Mouse (Mus musculus): ENCODE measurements around the gene Nckipsd. TPM values are rescaled to one million over a fixed set of nuclear protein-coding genes. Genes with fewer than 3 reads are reported as not detected.

Nckipsd gene
- 12.0 and 13.7 TPM in 2 replicates for total RNA-seq (2014; rRNA removed; ENCODE audit: low replicate concordance)
- 8.8 and 10.0 TPM in 2 replicates for polyA plus RNA-seq (2015; fragmentation: Nextera tagmentation; extraction: Ambion mirVana)

DNA sequence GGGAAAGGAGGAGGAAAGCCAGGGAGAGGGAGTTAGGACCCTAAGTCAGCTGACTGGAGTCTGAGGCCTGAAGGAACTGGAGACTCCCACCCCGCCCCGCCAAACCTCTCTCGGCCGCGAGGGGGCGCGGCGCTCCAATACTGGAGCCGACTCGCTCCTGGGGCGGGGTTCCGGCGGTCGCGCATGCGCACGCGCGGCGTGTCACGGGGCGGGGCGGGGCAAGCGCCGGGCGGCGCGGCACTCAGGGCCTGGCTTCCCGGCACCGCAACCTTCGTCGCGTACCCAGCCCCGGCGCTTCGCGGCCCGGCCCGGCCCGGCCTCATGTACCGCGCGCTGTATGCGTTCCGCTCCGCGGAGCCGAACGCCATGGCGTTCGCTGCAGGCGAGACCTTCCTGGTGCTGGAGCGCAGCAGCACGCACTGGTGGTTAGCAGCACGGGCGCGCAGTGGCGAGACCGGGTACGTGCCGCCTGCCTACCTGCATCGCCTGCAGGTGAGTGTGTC, at the start of gene Nckipsd:
Nckipsd (plus strand) TSS at position 206 of the 503 bp plus-strand sequence.
- under 1% methylated on average over 55 of the region's 62 CpGs for WGBS
- TF ChIP-seq CTCF (IDR thresholded peaks at IDR 0.05; ENCODE audit: low read depth) (peak; percentile 84), EP300 (IDR thresholded peaks at IDR 0.05; ENCODE audit: low read depth) (no peak)
- Histone ChIP-seq H3K36me3 (replicated peaks; ENCODE audit: control insufficient read depth, insufficient read depth, low read length) (peaks cover 59% of the 10 kb centered on the region), H3K9me3 (replicated peaks; ENCODE audit: control insufficient read depth, low read length) (no peaks in the 10 kb centered on the region), H3K4me2 (ENCODE audit: low read depth, low read length) (peak within 1 kb of the TSS; percentile 85), H3K9ac (replicated peaks; ENCODE audit: low read depth, low read length) (peak within 1 kb of the TSS; percentile 70), H3K4me3 (ENCODE audit: low read depth, low read length) (peak within 1 kb of the TSS; percentile 74), H3K27me3 (ENCODE audit: control insufficient read depth, insufficient read depth, low read length) (no peaks in the 10 kb centered on the region), H3K27ac (ENCODE audit: low read depth) (peak within 1 kb of the TSS; percentile 56), H3K4me1 (ENCODE audit: control insufficient read depth, insufficient read depth) (peaks cover 26% of the 10 kb centered on the region)
- DNase-seq (ENCODE audit: low spot score) (peak; percentile 73), ATAC-seq (ENCODE audit: insufficient read depth, low read depth) (peak; percentile 87)

DNA sequence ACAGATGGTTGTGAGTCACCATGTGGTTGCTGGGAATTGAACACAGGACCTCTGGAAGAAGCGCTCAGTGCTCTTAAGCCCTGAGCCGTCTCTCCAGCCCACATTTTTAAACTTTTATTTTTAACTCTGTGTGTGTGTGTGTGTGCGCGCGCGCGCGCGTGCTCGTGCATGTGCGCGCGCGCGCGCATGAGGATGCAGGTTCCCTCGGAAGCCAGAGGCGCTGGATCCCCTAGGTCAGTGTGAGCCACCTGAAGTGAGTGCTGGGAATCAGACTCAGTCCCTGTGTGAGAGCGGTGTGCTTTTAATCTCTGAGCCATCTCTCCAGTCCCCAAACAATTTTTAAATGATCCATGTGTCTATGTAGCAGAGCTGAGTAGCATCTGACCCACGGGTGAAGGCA, 49.0 kb upstream of the Nckipsd start:
- Histone ChIP-seq H3K36me3 (replicated peaks; ENCODE audit: control insufficient read depth, insufficient read depth, low read length) (no peaks in the 10 kb centered on the region), H3K27me3 (ENCODE audit: control insufficient read depth, insufficient read depth, low read length) (no peaks in the 10 kb centered on the region), H3K9ac (replicated peaks; ENCODE audit: low read depth, low read length) (no peak overlapping the region), H3K9me3 (replicated peaks; ENCODE audit: control insufficient read depth, low read length) (no peaks in the 10 kb centered on the region), H3K4me3 (ENCODE audit: low read depth, low read length) (no peak overlapping the region), H3K27ac (ENCODE audit: low read depth) (no peak overlapping the region), H3K4me2 (ENCODE audit: low read depth, low read length) (no peak overlapping the region), H3K4me1 (ENCODE audit: control insufficient read depth, insufficient read depth) (no peaks in the 10 kb centered on the region)
- ATAC-seq (ENCODE audit: insufficient read depth, low read depth) (no peak), DNase-seq (ENCODE audit: low spot score) (no peak)
- 95% methylated on average over 20 of the region's 20 CpGs for WGBS
- TF ChIP-seq CTCF (IDR thresholded peaks at IDR 0.05; ENCODE audit: low read depth) = no peak
- no peak for TF ChIP-seq EP300 (IDR thresholded peaks at IDR 0.05; ENCODE audit: low read depth)

DNA sequence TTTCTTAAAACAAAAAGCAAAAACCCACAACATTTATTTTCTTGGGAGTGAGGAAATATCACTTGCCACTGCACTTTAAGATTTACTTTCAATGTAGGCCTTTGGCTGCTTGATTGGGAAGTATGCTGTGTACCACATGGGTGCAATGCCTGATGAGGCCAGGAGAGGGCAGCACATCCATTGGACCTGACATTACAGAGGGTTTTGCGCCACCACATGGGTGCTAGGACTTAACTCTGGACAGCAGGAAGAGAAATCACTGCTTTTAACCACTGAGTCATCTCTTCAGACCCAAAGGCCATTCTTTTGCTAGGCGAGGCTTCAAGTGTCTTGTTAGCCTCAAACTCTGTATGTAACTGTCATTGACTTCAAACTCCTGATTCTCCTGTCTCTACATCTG, 48.4 kb upstream of the Nckipsd start:
- H3K27me3 ChIP-seq (ENCODE audit: control insufficient read depth, insufficient read depth, low read length) = no peaks in the 10 kb centered on the region
- no peaks in the 10 kb centered on the region for H3K9me3 ChIP-seq (replicated peaks; ENCODE audit: control insufficient read depth, low read length)
- no peak overlapping the region for H3K9ac ChIP-seq (replicated peaks; ENCODE audit: low read depth, low read length)
- no peak overlapping the region for H3K4me3 ChIP-seq (ENCODE audit: low read depth, low read length)
- no peak for ATAC-seq (ENCODE audit: insufficient read depth, low read depth)
- TF ChIP-seq EP300 (IDR thresholded peaks at IDR 0.05; ENCODE audit: low read depth) = no peak
- TF ChIP-seq CTCF (IDR thresholded peaks at IDR 0.05; ENCODE audit: low read depth) = peak; percentile 53
- WGBS = 62% methylated on average over 2 of the region's 2 CpGs
- no peaks in the 10 kb centered on the region for H3K36me3 ChIP-seq (replicated peaks; ENCODE audit: control insufficient read depth, insufficient read depth, low read length)
- DNase-seq (ENCODE audit: low spot score) = no peak
- H3K4me1 ChIP-seq (ENCODE audit: control insufficient read depth, insufficient read depth) = no peaks in the 10 kb centered on the region
- H3K27ac ChIP-seq (ENCODE audit: low read depth) = no peak overlapping the region
- H3K4me2 ChIP-seq (ENCODE audit: low read depth, low read length) = no peak overlapping the region

DNA sequence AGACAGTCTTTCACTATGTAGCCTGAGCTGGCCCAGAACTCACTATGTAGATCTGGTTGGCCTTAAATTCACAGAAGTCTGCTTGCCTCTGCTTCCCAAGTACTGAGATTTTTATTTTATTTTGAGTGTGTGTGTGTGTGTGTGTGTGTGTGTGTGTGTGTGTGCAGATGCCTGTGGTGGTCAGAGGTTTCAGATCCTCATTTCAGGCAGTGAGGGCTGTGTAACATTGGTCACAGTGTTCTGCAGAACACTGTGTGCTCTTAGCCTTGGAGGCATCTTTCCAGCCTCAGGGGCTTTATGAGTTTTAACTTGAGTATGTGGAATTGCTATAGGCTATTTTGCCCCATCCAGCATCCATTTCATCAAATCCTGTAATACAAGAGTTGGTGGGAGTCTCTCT, 46.6 kb upstream of the Nckipsd start:
- ATAC-seq (ENCODE audit: insufficient read depth, low read depth) = no peak
- no peak for TF ChIP-seq CTCF (IDR thresholded peaks at IDR 0.05; ENCODE audit: low read depth)
- no peak for TF ChIP-seq EP300 (IDR thresholded peaks at IDR 0.05; ENCODE audit: low read depth)
- DNase-seq (ENCODE audit: low spot score) = no peak

DNA sequence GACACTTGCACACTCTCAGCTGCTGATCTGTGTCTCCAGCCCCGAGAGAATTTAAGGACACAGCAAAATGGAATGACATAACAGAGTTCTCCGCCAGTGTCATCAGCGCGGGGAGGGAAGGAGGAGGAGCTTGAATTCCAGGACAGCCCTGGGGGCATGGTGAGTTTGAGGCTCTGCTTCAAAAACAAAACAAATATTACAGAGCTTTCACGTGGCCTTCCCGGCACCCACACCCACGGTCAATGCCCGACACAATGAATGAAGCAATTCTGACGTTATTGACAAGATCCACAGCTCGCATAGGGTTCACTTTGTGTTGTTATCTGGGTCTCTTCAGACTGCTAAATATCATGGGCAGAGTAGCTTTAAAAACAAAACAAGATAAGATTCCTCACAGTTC, 43.2 kb upstream of the Nckipsd start:
- H3K36me3 ChIP-seq (replicated peaks; ENCODE audit: control insufficient read depth, insufficient read depth, low read length) = no peaks in the 10 kb centered on the region
- H3K27me3 ChIP-seq (ENCODE audit: control insufficient read depth, insufficient read depth, low read length) = no peaks in the 10 kb centered on the region
- no peak for DNase-seq (ENCODE audit: low spot score)
- H3K4me1 ChIP-seq (ENCODE audit: control insufficient read depth, insufficient read depth) = no peaks in the 10 kb centered on the region
- H3K27ac ChIP-seq (ENCODE audit: low read depth) = no peak overlapping the region
- H3K4me2 ChIP-seq (ENCODE audit: low read depth, low read length) = no peak overlapping the region
- H3K9ac ChIP-seq (replicated peaks; ENCODE audit: low read depth, low read length) = no peak overlapping the region
- no peak overlapping the region for H3K4me3 ChIP-seq (ENCODE audit: low read depth, low read length)
- no peaks in the 10 kb centered on the region for H3K9me3 ChIP-seq (replicated peaks; ENCODE audit: control insufficient read depth, low read length)
- no peak for ATAC-seq (ENCODE audit: insufficient read depth, low read depth)
- TF ChIP-seq CTCF (IDR thresholded peaks at IDR 0.05; ENCODE audit: low read depth) (no peak), EP300 (IDR thresholded peaks at IDR 0.05; ENCODE audit: low read depth) (no peak)
- 56% methylated on average over 10 of the region's 10 CpGs for WGBS

More for the DNA sequence above, 46.6 kb upstream of the Nckipsd start:
- Histone ChIP-seq H3K27me3 (ENCODE audit: control insufficient read depth, insufficient read depth, low read length) (no peaks in the 10 kb centered on the region), H3K4me3 (ENCODE audit: low read depth, low read length) (no peak overlapping the region), H3K4me2 (ENCODE audit: low read depth, low read length) (no peak overlapping the region), H3K4me1 (ENCODE audit: control insufficient read depth, insufficient read depth) (no peaks in the 10 kb centered on the region), H3K9ac (replicated peaks; ENCODE audit: low read depth, low read length) (no peak overlapping the region), H3K27ac (ENCODE audit: low read depth) (no peak overlapping the region), H3K36me3 (replicated peaks; ENCODE audit: control insufficient read depth, insufficient read depth, low read length) (no peaks in the 10 kb centered on the region), H3K9me3 (replicated peaks; ENCODE audit: control insufficient read depth, low read length) (no peaks in the 10 kb centered on the region)

DNA sequence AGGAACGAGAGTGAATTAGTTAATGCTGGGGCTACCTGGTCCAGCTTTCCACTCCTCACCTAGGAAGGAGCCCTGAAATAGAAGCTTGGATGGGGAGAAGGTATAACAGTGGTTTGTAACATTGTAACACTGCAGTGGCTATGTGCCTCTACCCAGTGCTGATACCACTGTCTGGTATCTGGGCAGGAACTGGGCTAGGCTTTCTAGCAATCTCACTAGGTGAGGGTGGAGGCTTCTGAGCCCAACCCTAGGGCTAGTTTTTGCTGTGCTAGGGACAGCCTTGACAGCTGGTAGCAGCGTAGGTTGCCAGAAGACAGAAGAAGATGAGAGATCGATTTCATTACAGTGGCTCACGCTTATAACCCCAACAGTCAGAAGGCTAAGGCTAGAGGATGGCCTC, 31.6 kb upstream of the Nckipsd start:
- WGBS = 81% methylated on average over 4 of the region's 4 CpGs

More for the DNA sequence above, 31.6 kb upstream of the Nckipsd start:
- TF ChIP-seq EP300 (IDR thresholded peaks at IDR 0.05; ENCODE audit: low read depth) = no peak
- no peak for TF ChIP-seq CTCF (IDR thresholded peaks at IDR 0.05; ENCODE audit: low read depth)
- H3K4me1 ChIP-seq (ENCODE audit: control insufficient read depth, insufficient read depth) = no peaks in the 10 kb centered on the region; the same call in 1 of the 2 replicates
- H3K27me3 ChIP-seq (ENCODE audit: control insufficient read depth, insufficient read depth, low read length) = no peaks in the 10 kb centered on the region
- H3K36me3 ChIP-seq (replicated peaks; ENCODE audit: control insufficient read depth, insufficient read depth, low read length) = no peaks in the 10 kb centered on the region
- H3K4me3 ChIP-seq (ENCODE audit: low read depth, low read length) = no peak overlapping the region
- H3K27ac ChIP-seq (ENCODE audit: low read depth) = no peak overlapping the region
- peaks cover 12% of the 10 kb centered on the region; the same call in 1 of the 2 replicates for H3K9me3 ChIP-seq (replicated peaks; ENCODE audit: control insufficient read depth, low read length)
- H3K9ac ChIP-seq (replicated peaks; ENCODE audit: low read depth, low read length) = no peak overlapping the region
- DNase-seq (ENCODE audit: low spot score) (no peak), ATAC-seq (ENCODE audit: insufficient read depth, low read depth) (no peak)
- H3K4me2 ChIP-seq (ENCODE audit: low read depth, low read length) = no peak overlapping the region

Data from heart, postnatal 0 days (tissue).